Mouse (Mus musculus) left cerebral cortex, postnatal 10 days (tissue): ENCODE data around the gene Coro1b. TPM values are rescaled to one million over a fixed set of nuclear protein-coding genes. Genes with fewer than 3 reads are reported as not detected.
A peak's percentile ranks its signal among the peaks of the same experiment; 100 is the strongest.

Experiments used
- DNase-seq, 2 experiments: peaks; one replicate each; pipeline ENCODE4 v3.0.0; 2021 to 2022; ENCODE audit warnings: low spot score in 2 of 2, mixed read lengths in 1 of 2; ENCODE audit errors: extremely low spot score in 1 of 2
- intact Hi-C: fragments of 180-260 bp; cut with DNase I; formaldehyde crosslinking; loops from one replicate; pipeline ENCODE4 v1.15.1; 2025
- total RNA-seq, 2 experiments: library from RNA; stranded (reverse); gene quantifications; 2 replicates each; pipeline ENCODE4 v1.2.3; 2021

The Coro1b gene
- total RNA-seq, 2 experiments from 2014 or later, result 80.4 to 92.7 TPM

DNA sequence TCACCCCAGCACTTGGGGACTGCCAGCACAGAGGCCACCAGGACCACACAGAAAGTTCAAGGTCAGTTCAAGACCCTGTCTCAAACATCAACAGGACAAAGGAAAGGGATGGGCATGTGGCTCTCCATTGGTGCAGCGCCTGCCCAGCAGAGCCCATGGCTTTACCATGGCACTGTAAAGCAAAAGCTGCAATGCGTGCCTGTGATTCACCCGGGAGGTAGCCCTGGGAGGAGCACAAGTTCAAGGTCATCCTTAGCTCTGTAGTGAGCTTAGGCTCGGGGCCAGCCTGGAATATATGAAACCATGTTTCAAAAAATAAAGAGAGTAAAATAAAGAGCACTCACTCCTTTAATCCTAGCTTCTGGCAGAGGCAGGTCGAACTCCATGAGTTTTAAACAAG lies 3.5 kb downstream of the Coro1b start:
- DNase-seq, result no peak
- intact Hi-C loops, result no loop called here

DNA sequence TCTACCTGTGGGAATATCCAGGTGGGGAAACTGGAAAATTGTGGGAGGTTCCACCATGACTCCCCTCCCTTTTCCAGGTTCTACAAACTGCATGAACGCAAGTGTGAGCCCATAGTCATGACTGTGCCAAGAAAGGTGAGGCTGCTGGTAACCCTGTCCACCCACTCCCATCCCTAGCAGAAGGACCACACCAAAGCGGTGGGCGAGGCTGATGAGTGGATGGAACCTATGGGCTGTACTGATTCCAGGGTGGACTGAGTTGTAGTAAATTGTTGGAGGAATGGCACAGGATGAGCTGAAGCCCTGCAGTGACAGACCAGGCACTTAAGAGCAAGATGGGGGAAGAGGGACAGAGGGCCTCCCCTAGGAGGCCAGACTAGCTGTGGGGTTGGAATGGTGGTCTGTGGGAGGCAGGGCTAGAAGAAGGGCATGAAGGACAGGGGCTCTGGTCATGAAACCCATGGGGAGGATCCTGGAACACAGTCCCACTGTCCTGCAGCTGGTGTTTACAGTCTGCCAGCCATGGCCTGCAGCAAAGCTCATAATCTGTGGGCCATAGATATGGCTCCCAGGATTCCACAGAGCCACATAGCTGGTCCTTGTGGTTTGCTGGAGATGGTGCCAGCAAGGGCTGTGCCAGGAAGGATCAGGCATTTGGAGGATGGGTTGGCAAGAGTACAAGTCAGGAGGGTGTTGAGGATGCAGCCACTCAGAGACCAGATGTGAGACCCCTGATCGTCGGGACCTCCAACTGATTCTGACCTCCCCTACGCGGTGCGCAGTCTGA lies 4.2 kb downstream of the Coro1b start:
- peak in 1 of 2 experiments; percentile 13 for DNase-seq
- intact Hi-C loops, result no loop called here

DNA sequence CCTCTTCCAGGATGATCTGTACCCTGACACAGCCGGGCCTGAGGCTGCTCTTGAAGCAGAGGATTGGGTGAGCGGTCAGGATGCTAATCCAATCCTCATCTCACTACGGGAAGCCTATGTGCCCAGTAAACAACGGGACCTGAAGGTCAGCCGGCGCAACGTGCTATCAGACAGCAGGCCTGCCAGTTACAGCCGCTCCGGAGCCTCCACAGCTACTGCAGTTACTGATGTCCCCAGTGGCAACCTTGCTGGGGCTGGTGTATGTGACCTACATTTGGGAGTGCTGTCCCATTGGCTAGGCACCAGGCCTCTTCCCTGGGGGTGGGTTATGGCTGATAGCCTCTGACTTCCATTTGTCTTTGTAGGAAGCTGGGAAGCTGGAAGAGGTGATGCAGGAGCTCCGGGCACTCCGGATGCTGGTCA lies 4.8 kb downstream of the Coro1b start, which contains the start of gene Ptprcap:
Gene Ptprcap (plus strand): TSS at position 373 of the 423 bp plus-strand sequence.
- intact Hi-C loops, result no loop called here
- peak in 1 of 2 experiments; percentile 31 for DNase-seq

DNA sequence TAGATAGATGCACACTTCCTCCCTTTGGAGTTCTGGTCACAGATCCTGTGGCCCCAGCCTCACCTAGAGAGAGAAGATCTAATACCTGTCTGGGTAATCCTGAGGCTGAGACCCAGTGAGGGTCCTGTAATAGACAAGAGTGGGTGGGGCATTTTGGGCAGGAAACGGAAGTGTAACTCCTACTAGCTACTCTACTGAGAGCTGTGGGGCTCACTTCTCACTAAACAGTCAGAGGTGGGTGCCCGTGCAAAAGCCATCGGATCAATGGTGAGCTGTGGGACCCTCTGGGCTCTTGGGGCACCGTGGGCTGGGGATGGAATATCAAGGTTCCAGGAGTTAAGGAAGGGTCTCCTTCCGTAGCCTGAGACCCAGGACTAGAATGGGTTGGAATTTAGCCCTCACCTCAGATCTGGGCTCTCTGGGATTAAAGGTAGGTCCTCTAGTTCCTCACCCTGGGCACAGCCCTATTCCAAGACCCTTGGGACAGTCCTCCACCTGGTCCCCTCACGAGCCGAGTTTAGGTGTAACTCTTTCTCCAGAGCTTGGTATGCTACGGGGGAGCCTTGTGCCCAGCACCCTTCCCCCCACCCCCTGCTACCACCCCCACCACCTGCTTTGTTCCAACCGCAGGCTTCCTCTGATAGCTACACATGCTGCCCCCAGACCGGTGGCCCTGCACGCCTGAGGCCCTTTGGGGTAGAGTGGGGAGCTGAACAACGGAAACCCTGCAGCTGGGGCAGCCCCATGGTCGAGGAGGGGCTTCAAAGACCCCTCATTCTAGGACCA lies 6.2 kb downstream of the Coro1b start:
- intact Hi-C loops, result no loop called here
- DNase-seq, result no peak

DNA sequence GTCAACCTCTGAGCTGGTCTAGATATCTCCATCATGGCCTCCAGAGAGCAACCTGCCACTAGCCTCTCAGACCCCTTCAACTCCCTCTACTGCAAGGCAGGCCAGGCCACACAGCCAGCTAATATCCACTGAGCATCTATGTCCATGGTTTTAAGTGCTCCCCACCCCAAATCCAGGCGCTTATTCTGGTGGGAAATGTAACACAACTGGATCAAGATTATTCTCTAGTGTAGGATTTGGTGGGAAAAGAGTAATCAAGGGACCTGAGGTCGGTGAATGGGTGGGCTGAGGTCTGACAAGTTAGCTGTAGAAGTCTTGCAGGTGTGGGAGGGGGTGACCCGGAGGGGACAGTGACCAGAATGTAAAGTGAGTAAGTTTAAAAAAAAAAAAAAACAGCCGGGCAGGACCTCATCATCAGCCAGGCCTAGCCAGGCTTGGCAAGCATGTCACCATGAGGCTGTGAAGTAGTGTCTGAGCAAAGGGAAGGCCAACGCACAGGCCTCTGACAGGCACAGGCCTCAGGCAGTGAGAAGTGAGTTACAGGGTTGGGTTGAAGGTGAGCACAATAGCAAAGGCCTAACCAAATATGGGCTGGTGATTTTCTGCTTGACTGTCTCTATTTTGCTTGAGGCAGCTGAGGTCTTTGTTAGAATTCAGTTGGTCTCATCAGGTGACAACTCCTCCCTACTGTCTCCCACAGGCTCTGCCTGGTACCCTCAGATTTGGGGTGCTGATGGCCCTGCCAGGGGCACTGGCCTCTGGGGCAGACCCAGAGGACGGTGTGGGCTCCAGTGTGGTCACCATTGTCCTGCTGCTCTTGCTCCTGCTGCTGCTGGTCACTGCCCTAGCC lies 7.0 kb downstream of the Coro1b start:
- intact Hi-C loops, result no loop called here
- no peak for DNase-seq

DNA sequence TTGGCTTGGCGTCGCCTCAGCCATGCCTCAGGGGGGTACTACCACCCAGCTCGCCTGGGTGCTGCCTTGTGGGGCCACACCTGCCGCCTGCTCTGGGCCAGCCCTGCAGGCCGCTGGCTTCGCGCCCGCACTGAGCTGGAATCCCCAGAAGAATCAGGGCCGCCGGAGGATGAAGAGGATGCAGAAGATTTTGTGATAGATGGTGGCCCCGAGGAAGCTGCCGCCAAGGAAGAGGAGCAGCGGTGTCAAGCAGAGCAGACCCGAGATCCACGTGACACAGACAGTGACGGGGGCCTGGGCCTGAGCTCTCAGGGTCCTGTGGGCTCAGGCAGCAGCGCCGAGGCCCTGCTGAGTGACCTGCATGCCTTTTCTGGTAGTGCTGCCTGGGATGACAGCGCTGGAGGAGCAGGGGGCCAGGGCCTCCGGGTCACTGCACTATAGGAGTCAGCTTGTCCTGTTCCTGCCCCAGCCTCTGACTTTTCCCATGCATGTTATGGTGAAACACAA lies 7.7 kb downstream of the Coro1b start:
- DNase-seq, result peak in 1 of 2 experiments; percentile 44
- intact Hi-C loops, result no loop called here

DNA sequence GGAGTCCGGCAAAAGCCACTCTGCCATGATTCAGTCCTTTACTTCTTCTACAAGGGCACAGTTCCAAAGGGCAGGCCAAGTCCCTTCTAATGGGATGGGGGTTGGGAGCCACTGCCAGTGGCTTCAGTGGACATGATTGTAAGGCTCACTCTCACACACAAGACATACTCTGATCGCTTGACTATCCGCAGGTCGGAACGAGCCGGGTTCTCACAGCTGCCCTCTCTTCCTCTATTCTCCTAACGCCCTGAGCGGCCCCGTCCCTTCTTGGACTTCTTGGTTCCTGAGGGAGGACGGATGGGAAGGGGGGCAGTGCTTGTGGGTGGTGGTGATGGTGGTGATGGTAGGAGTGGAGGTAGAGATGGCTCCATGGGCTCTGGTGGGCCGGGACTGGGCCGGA lies 8.4 kb downstream of the Coro1b start:
- no peak for DNase-seq
- intact Hi-C loops, result no loop called here

DNA sequence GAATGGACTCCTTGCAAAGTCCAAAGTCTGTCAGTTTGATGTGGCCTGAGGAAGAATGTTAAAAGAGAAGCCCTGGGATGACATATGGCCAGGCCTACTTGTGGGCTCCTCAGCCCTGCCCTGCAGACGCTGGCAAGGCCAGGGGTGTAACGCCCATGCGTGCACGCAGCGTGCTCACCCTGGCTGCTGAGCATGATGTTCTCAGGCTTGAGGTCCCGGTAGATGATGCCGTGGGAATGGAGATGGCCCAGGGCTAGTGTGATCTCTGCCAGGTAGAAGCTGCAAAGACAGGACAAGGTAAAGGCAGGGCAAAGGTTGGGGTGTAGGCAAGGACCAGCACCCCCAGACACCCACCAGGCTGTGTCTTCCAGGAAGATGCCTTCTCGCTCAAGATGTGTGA lies 10.6 kb downstream of the Coro1b start:
- intact Hi-C loops, result no loop called here
- DNase-seq, result no peak

DNA sequence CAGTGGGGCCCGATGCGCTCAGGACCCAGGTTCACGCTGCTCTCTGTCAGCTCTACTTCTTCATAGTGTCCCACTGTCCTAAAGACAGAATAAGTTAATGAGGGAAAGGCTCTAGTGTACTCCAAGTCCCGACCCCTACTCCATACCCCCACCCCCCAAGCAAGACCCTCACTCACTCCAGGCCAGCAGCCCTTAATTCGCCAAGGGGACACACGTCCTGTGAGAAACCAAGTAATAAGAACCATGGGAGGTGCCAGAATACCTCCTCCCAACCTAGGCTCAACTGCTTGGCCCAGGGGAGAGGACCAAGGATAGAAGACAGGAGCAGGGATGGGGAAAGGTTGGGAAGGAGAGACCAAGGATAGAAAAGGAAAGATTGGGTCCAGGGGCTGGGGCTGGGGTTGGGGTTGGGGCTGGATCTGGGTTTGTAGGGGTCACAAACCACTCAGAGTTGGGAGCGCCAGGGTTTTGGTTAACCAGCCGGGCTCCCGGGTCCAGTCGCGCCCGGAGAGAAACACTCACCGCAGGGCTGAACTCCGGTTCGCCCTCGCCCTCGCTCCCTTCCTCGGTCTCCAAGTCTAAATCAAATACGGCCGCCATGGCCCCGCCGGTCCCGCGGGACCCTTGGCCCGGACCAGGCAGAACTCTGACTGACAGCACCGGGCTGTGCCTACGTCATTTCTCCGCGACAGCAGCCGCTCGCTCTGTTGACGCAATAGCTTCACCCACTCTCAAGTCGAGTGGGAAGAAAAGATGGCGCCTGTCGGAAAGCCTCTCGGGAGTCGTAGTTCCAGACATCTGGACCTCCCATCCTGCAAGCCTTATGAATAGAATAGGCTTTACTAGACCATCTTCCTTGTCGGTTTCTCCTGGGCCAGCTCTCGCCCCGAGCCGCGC lies 14.5 kb downstream of the Coro1b start, which contains the start of gene Rps6kb2:
Gene Rps6kb2 (minus strand): TSS at position 709 of the 897 bp plus-strand sequence.
- intact Hi-C loops, result no loop called here
- peak; percentile 97 for DNase-seq

DNA sequence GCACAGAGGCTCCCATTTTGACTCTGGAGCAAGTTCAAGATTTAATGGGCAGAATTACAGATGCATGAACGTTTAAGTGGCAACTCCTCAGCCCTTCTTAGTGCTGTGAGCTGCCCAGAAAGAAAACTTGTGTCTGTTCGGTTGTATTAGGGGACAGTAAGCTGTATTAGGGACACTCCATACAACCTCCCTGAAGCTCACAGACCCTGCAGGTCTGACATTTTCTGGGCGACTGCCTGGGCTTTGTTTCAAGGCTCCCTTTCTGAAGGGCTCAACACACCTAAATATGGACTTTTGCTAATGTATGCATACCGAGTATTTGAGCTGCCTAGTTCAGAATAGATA lies 15.1 kb downstream of the Coro1b start:
- intact Hi-C loops, result no loop called here
- DNase-seq, result no peak

DNA sequence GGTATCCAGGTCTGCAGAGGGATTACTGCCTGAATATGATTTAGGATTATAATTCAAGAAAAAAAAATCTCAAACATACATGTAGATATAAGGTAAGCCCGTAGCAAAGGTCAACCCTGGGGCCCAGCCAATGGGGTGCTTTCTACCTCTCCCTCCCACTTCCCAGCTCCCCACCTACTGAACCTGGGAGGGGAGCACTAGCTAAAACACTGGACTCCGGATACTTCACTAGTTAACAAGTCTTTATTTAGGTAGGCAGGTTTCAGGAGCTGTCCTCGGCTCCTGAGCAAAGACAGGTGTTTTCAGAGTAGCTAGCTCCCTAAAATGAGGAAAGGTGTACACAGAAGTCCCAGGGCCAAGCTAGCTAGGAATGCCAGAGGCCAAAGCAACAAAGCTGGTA lies 15.7 kb downstream of the Coro1b start:
- intact Hi-C loops, result no loop called here
- DNase-seq, result no peak

DNA sequence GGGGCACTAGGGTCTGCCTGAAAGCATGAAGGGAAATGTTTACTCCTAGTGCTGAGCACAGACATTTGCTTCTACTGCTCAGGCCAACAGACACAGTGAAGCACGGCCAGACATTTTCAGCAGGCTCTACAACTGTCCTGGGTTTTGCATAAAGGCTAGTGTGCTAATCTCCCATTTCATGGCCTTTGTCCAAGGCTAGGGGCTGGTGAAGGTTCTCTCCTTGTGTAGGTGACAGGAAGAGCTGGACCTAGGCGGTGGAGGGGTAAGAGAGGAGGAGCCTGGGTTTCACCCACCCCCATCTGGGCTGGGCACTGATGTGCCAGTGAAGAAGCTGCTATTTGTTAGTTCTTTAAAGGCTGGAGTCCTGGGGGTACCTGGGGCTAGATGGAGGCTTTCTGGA lies 16.3 kb downstream of the Coro1b start:
- intact Hi-C loops, result no loop called here
- DNase-seq, result peak in 1 of 2 experiments; percentile 36

DNA sequence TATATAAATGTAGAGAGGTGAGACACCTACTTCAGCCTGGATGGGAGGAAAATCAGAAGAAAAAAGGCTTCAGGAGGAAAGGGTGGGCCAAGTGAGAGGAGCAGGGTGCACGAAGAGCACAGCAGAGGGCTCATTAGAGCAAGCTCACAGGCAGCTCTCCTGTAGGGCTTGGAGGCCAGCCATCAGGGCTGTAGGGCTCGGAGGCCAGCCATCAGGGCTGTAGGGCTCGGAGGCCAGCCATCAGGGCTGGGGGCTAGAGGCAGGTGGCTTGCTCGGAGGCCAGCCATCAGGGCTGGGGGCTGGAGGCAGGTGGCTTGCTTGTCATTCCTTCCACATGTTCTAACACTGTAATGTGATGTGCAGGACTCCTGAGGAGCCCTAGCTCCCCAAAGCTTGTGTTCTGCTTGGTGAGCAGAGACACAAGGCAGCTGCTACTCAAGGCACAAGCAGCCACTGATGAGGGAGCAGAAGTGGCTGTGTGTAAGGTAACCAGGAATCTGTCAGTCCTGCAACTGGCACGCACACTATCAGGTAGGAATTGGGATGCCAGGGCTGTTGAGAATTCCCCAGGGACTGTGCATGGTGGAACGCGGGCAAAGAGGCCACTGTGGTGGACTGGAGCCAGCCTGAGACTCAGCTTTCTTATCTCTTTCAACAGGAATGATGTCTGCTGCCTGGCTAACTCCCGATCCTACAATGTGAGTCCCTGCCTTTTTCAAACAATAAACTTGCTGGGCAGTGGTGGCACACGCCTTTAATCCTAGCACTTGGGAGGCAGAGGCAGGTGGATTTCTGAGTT lies 18.5 kb downstream of the Coro1b start:
- DNase-seq, result no peak
- intact Hi-C loops, result no loop called here

DNA sequence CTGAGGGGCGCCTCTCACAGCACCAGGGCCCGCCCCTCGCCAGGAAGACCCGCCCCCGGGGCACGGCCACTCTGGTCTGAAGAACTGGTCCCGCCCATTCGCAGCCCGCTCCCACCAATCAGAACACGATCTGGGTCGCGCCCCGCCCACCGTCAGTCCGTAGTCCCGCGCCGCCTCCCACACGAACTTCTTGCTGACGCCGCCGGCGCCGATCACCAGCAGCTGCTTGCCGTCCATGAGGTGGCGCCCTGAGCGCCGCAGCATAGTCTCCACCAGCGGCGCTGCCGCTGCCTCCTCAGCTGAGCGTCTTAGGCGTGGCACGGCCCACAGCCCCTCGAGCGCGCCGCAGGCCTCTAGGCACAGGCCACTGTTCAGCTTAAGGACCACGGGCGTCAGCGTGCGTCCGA lies 21.0 kb downstream of the Coro1b start:
- DNase-seq, result peak; percentile 99 to 100
- intact Hi-C loops, result no loop called here

DNA sequence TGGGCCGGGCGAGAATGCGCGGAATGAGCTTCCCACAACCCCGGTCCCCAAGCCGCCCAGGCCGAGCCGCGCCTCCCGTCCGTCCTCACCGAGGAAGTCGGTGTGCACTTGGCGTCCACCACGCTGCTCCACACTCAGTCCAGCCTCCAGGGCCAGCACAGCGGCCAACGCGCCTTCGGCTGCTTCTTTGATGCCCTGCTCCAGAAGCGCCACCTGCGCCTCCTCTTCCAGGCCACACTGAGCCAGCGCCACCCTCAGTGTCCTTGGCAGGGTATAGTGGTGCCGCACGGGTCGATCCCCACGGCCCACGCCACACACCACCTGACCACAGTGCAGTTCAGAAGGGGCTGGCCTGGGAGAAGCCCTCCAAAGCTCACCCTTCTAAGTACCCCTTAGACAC lies 21.4 kb downstream of the Coro1b start:
- no peak for DNase-seq
- intact Hi-C loops, result no loop called here

DNA sequence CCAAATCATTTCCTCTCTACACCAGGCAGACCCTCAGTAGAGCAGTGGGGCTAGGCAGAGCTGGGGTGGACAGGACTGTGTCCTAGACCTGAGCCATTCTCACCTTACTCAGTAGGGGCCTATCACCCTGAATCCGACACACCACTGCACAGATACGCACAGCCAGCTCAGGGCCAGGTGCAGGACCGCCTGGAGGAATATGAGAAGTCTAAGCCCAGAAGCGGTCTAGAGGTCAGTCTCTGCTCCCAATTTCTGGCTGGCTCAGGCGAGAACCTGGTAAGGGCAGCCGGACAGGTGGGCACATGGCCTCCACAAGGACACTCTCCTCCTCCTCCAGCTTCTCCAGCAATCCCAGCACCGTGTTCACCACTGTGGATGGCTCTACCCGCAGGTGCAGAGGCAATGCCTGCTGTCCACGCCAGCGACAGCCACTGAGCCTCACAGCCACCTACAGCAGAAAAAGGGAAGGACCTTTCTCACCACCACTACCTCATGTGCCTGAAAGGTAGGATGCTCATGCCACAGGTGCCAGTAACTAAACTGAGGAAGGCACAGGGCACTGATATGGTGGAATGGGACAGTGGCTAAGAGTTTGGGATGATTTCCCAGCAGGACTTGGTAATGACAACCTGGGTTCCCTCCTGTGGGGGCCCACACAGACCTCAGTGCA lies 22.4 kb downstream of the Coro1b start:
- DNase-seq, result no peak
- intact Hi-C loops, result no loop called here
